Mouse (Mus musculus) small intestine, adult 2 months (tissue): ENCODE measurements around the gene Ndrg3. TPM values are rescaled to one million over a fixed set of nuclear protein-coding genes. Genes with fewer than 3 reads are reported as not detected.

Experiments
- H3K27ac ChIP-seq: fragments of 200-500 bp; 2 replicates; pipeline ENCODE4 v1.5.1; 2012; ENCODE audit warnings: low read depth, low read length, control low read depth, inconsistent platforms; ENCODE audit not compliant: insufficient read depth
- H3K27me3 ChIP-seq: fragments of 200-500 bp; 2 replicates; pipeline ENCODE4 v1.6.1; 2012; ENCODE audit warnings: mild to moderate bottlenecking, moderate library complexity, low read length, inconsistent platforms; ENCODE audit not compliant: control insufficient read depth, insufficient read depth
- H3K36me3 ChIP-seq: fragments of 200-500 bp; 2 replicates; pipeline ENCODE4 v1.6.1; 2012; ENCODE audit warnings: mild to moderate bottlenecking, low read length, control low read depth, inconsistent platforms; ENCODE audit not compliant: control insufficient read depth, insufficient read depth
- H3K4me1 ChIP-seq: fragments of 200-500 bp; 2 replicates; pipeline ENCODE4 v1.6.1; 2012; ENCODE audit warnings: low read length, inconsistent platforms, mixed read lengths; ENCODE audit not compliant: control insufficient read depth, insufficient read depth, insufficient read length
- H3K4me3 ChIP-seq: fragments of 200-500 bp; 2 replicates; pipeline ENCODE4 v1.5.1; 2012; ENCODE audit warnings: low read depth, mild to moderate bottlenecking, control low read depth, inconsistent platforms, low read length, moderate library complexity
- CTCF ChIP-seq: fragments of 200-500 bp; IDR thresholded peaks from 2 replicates; pipeline ENCODE4 v1.5.1; 2012; ENCODE audit warnings: low read depth, mild to moderate bottlenecking, control low read depth, inconsistent platforms, low read length, moderate library complexity, mixed read lengths; ENCODE audit not compliant: insufficient replicate concordance, insufficient read length; ENCODE audit errors: extremely low read depth
- POLR2A ChIP-seq: fragments of 200-500 bp; IDR thresholded peaks from 2 replicates; pipeline ENCODE4 v1.6.1; 2012; ENCODE audit warnings: low read depth, mild to moderate bottlenecking, control low read depth, inconsistent platforms, low read length, moderate library complexity
- WGBS: fragments of 180-500 bp; shearing (Covaris S2); methylation state at CpG from one replicate; pipeline ENCODE4 v1.1.7; 2018; 5-methylcytosine and 5-hydroxymethylcytosine counted together
- polyA plus RNA-seq: library from polyadenylated mRNA; depleted of rRNA; stranded (reverse); fragments of >200 nt; gene quantifications from 2 replicates; pipeline ENCODE4 v1.2.3, GENCODE M21; 2012; rRNA removed

The Ndrg3 gene
- polyA plus RNA-seq, result 23.2 and 41.0 TPM in 2 replicates

DNA sequence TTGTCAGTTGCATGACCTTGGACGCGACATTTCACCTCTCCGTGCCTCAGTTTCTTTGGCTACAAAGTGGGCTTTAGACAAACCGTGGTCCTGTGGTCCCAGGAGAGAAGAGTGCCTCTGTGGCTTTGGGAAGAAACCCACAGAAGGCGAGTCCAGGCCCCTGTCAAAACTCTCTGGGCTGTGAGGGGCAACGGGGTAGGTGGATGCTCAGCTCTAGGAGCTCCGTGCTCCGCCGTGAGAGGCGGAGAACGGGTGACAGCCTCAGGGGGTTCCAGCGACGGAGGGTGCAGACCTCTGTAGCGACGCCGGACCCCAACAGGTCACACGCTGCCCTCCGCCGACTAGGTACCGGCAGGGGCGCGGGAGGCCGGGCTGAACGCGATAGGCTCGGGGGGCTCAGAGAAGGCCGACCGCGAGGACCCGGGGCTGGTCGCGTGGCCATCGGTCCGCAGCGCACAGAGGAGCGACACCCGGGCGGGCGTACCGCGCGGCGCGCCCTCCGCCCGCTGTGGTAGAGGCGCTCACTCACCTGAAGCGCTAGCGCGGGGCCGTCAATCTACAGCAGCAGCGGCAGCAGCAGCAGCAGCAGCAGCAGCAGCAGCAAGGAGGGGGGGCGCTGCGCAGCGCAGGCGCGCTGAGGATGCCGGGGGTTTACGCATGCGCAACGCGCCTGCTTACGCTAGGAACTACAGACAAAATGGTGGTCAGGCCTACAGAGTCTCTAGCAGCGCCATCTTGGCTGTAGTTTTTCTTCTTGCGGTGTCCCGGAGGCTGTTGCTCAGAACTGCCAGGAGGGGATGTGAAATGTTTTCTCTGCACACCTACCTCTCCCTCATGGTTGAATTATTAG, at the start of gene Ndrg3:
Gene Ndrg3, minus strand, starts transcription at position 587 of the 850 bp plus-strand sequence.
- peak within 1 kb of the TSS; percentile 15 for H3K27ac ChIP-seq

DNA sequence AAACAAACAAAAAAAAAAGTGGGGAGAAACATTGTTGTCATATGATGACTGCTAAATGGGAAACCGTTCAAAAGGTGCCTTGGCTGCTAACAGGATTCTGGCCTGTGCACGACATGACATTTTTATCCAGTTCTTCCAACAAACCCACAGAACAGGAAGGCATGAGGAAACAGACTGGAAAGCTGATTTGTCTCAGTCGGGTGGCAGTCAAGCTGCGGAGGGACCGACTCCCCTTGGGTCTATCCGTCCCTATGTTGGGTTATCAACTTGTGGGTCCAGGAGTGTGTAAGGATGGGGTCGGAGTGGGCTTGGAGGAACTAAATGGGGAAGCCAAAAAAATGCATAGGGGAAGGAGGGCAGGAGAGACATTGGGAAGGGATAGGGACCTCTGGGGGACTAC, 49.6 kb upstream of the Ndrg3 start:
- H3K36me3 ChIP-seq, result 0 out of 2 replicates have a peak, but pooled peaks cover 1% of the 10 kb centered on the region
- peaks cover 4% of the 10 kb centered on the region; the same call in 1 of the 2 replicates for H3K4me1 ChIP-seq
- H3K27me3 ChIP-seq, result no peaks in the 10 kb centered on the region
- H3K27ac ChIP-seq, result no peak overlapping the region
- no peak for TF ChIP-seq CTCF
- TF ChIP-seq POLR2A, result no peak
- H3K4me3 ChIP-seq, result no peak overlapping the region
- 89% methylated on average over 7 of the region's 7 CpGs for WGBS

More for the DNA sequence above, at the start of gene Ndrg3:
- peak within 1 kb of the TSS; percentile 65 for H3K4me3 ChIP-seq
- peaks cover 7% of the 10 kb centered on the region; the same call in 1 of the 2 replicates for H3K36me3 ChIP-seq
- WGBS, result under 1% methylated on average over 65 of the region's 66 CpGs
- no peaks in the 10 kb centered on the region for H3K27me3 ChIP-seq
- no peaks in the 10 kb centered on the region for H3K4me1 ChIP-seq
- TF ChIP-seq POLR2A (peak; percentile 14; the same call in 1 of the 2 replicates), CTCF (peak; percentile 42; the same call in 1 of the 2 replicates)

DNA sequence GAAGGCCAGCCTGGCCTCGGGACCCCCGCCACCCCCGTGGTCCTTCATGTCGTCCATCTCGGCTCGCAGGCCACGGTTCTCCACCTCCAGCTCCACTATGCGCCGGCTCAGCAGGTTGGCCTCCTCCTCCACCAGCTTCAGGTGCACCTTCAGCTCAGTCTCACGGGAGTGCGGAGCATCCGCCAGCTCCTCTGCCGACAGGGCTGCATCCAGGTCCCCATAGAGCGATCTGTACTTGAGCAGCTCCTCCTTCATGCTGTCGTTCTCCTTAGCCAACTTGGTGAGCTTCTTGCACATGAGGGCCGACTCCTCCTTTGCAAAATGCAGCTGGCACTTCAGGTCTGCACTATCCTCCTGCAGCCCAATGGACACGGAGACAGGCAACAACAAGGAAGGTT, 48.8 kb upstream of the Ndrg3 start:
- 88% methylated on average over 17 of the region's 17 CpGs for WGBS
- no peak for TF ChIP-seq CTCF
- TF ChIP-seq POLR2A, result no peak
- Histone ChIP-seq H3K36me3 (0 out of 2 replicates have a peak, but pooled peaks cover 1% of the 10 kb centered on the region), H3K27ac (no peak overlapping the region), H3K27me3 (no peaks in the 10 kb centered on the region), H3K4me1 (peaks cover 4% of the 10 kb centered on the region; the same call in 1 of the 2 replicates), H3K4me3 (no peak overlapping the region)

DNA sequence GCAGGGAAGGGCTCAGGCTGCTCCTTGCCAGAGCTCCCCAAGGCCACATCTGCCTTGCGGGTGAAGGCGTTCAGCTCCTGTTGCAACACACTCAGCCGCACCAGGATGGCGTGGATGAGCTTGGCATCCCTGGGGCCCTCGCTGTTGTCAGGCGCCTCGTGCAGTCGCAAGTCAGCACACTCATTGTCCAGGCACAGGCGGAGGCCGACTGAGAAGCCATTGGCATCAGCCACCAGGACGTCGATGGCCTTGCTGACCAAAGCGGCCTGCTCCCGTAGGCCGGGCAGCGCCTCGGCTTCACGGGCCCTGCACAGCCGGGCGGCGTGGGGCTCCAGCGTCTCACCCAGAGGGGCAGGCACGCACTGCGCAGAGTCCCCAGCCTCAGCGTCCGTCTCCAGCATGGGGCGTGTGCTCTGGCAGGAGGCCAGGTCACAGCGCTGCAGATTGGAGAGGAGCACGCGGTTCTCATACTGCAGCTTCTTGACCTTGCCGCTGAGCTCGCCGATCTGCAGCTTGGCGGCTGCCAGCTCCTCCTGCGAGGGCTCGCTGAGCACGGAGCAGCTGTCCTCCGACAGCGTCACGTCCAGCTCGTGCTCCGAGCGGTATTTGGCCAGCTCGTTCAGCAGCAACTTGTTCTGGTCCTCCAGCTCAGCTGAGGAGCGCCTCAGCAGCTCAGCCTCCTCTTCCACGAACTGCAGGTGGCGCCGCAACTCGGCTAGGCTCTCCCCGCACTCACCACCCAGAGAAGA, 48.2 kb upstream of the Ndrg3 start:
- Histone ChIP-seq H3K27ac (no peak overlapping the region), H3K27me3 (no peaks in the 10 kb centered on the region), H3K36me3 (0 out of 2 replicates have a peak, but pooled peaks cover 1% of the 10 kb centered on the region), H3K4me3 (no peak overlapping the region), H3K4me1 (peaks cover 4% of the 10 kb centered on the region; the same call in 1 of the 2 replicates)
- TF ChIP-seq CTCF (no peak), POLR2A (no peak)
- WGBS, result 90% methylated on average over 50 of the region's 50 CpGs

DNA sequence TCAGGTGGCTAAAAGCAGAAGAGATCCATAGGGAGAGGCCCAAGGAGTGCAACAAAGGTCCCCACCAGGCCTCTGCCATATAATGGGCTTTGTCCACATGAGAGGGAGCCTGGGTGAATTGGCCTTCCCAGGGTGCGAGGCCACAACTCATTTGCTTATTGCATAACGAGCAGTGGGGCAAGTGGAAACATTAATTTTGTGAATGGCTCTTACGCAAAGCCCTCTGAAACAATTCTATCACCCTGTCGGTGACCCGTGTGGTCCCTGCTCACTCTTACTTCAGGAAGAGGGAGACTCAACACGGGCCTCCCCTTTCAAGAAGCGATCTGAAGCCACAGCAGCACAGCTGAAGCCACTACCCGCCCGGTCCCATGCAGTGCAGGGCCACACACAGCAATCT, 45.4 kb upstream of the Ndrg3 start:
- no peak overlapping the region for H3K27ac ChIP-seq
- WGBS, result 83% methylated on average over 9 of the region's 9 CpGs
- no peak for TF ChIP-seq POLR2A
- no peak for TF ChIP-seq CTCF
- no peak overlapping the region for H3K4me3 ChIP-seq
- H3K4me1 ChIP-seq, result peaks cover 4% of the 10 kb centered on the region; the same call in 1 of the 2 replicates
- H3K36me3 ChIP-seq, result 0 out of 2 replicates have a peak, but pooled peaks cover 1% of the 10 kb centered on the region
- no peaks in the 10 kb centered on the region for H3K27me3 ChIP-seq

DNA sequence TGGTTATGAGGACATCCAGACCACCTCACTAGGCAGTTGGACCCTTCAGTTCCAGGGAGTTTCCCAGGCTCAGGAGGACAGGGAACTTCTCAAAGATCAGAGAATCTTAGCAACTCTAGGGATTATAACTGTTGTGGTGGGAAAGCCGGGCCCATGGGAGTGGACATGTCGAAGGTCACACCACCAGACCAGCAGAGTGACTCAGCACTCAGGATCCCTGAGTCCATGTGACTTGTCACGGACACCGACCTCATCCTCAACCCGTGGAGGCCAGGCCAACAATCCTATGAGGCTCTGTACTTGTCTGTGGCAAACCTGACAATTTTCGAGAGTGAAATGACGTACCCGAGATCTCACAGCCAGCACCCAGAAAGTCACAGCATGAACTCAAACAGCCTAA, 44.5 kb upstream of the Ndrg3 start:
- Histone ChIP-seq H3K4me3 (no peak overlapping the region), H3K27ac (no peak overlapping the region), H3K36me3 (0 out of 2 replicates have a peak, but pooled peaks cover 1% of the 10 kb centered on the region), H3K27me3 (no peaks in the 10 kb centered on the region), H3K4me1 (peaks cover 4% of the 10 kb centered on the region; the same call in 1 of the 2 replicates)
- TF ChIP-seq POLR2A (no peak), CTCF (no peak)
- 80% methylated on average over 8 of the region's 8 CpGs for WGBS
